Mouse (Mus musculus) cerebellum, adult 2 months (tissue): ENCODE measurements around the gene Lin37.

Experiments
- CTCF ChIP-seq: fragments of 200-500 bp; IDR thresholded peaks from 2 replicates; pipeline ENCODE4 v1.5.1; 2011; ENCODE audit warnings: low read depth, mild to moderate bottlenecking, control low read depth, low read length, moderate library complexity, borderline replicate concordance; ENCODE audit not compliant: insufficient read depth
- POLR2A ChIP-seq: fragments of 200-500 bp; IDR thresholded peaks from 2 replicates; pipeline ENCODE4 v1.6.1; 2011; ENCODE audit warnings: low read length, control low read depth, borderline replicate concordance; ENCODE audit not compliant: insufficient read depth

DNA sequence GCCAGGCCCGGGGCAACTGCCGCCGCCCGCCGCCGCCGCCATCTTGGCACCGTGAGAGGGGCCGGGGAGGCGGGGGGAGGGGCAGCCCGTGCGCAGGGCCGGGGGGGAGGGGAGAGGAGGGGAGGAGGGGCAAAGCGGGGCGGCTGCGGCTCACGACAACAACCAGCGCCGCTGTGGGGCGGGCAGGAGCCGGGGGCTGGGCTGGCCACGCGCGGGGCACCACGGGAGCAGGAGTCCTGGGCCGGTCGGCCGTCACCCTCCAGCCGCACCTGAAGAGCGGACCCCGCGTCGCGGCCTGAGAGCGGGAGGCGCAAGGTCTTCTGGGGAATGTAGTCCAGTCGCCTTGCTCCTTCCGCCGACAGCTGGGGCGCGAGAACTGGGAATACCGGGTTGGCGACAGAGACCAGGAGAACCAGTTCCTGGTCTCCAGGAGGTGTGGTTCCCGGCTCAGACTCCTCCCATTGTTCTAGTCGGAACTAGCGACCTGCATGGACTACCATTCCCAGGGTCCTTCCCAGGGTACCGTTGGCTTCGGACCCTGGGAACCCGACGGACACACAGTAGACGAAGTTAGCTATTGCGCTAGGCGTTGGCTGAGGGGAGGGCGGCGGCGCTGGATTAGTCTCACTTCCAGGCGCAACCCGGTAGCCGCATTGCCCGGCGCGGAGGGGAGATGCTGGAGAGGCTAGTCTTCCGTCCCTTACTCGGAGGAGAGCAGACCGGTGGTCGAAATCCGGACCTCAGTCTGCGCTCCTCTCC is 29.2 kb upstream of the Lin37 start, which contains the start of gene Kmt2b:
- TF ChIP-seq CTCF (no peak; the same call in 1 of the 2 replicates), POLR2A (peak; percentile 39; the same call in 1 of the 2 replicates)
